Mouse (Mus musculus): ENCODE results near the gene Zfp871.

Zfp871 gene

DNA sequence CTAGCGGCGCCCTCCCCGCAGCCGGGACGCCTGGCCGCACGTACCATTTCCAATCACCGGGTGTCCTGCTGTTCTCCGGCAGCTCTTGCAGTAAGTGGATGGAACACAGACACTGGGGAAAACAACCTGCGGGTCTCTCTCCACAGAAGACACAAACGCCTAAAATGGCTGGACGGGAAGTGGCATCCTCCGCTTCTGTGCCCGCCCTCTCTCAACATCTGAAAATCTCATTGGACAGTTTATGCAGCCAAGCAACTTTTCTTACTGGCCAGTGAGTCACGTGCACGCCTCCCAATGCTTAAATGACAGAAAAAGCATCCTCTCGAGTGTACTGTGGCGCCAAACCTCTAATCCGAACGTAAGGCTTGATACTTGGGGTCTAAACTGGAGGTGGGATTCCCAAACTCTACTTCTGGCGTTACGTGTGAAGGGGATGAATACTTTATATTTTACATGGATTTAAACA lies at the start of gene Zfp871:
Gene Zfp871 (minus strand): TSS at position 194 of the 466 bp plus-strand sequence.
- DNase-seq (ENCODE audit: low spot score in 2 of 2), result peak; percentile 87 to 93

DNA sequence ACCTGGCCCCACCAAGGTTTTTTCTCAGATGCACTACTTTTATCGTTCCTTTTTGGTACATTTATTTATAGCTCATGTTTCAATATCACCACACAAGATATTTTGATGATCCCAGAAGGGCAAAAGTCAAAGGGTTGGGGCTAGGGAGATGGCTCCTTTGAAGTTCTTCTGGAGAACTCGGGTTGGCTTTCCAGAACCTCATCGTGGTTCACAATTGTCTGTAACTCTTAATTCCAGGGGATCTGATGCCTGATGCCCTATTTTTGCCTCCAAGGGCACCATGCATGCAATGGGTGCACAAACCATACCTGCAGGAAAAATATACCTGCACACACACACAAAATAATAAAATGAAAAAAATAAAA lies 42.3 kb upstream of the Zfp871 start:
- no peak for DNase-seq (ENCODE audit: low spot score in 2 of 2)

GRCm38 (mm10) chr17:32829540-32830417 lies 41.7 kb upstream of the Zfp871 start, which contains the start of gene Zfp799:
TSS of gene Zfp799 (minus strand) at chr17:32830261.
- peak; percentile 81 to 89 for DNase-seq (ENCODE audit: low spot score in 2 of 2)

GRCm38 (mm10) chr17:32816074-32816784 lies 28.1 kb upstream of the Zfp871 start:
- no peak for DNase-seq (ENCODE audit: low spot score in 2 of 2)

DNA sequence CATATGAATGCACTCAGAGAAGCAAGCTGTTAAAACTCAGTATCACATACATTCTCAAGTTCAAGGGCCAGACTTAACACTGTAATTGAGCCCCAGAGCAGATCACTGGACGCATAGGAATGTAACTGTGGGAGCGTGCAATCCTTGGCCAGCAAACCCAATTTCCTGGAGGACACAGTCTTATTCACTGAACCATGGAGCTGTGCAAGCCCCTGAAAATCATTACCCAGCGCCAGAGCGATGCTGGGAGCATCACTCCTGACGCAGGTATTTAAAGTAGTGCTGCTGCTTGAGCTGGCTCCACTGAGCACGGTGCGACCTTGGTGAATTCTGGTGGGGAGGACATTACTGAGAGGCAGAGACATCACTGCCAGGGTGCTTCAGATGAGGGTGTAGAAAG lies 26.0 kb upstream of the Zfp871 start:
- no peak for DNase-seq (ENCODE audit: low spot score in 2 of 2)

- DNase-seq (ENCODE audit: low spot score in 2 of 2), result no peak
Measured at GRCm38 (mm10) chr17:32810648-32811047, 22.6 kb upstream of the Zfp871 start.

GRCm38 (mm10) chr17:32809544-32810374 lies 21.7 kb upstream of the Zfp871 start, which contains the start of gene Zfp811:
TSS of gene Zfp811 (minus strand) at chr17:32809931.
- DNase-seq (ENCODE audit: low spot score in 2 of 2), result peak; percentile 57 to 66

DNA sequence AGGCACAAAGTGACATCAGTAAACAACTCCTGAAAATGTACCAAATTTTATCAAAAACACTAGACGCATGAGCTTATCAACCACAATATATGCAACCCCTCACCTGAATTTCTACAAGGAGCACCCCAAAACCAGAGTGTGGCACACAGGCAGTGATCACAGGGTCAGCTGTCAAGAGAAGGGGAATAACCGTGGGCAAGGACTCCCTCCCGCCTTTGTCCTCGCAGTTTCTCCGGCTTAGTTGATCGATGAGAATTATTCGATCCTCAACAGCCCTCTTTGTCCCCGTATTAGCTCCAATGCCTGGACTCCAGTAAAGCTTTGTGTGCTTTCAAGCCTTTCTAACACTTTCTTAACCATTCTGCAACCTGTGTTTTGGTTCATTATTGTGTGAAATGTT lies 20.8 kb upstream of the Zfp871 start:
- DNase-seq (ENCODE audit: low spot score in 2 of 2), result no peak

GRCm38 (mm10) chr17:32789244-32789643 lies 1.2 kb upstream of the Zfp871 start:
- no peak for DNase-seq (ENCODE audit: low spot score in 2 of 2)

DNA sequence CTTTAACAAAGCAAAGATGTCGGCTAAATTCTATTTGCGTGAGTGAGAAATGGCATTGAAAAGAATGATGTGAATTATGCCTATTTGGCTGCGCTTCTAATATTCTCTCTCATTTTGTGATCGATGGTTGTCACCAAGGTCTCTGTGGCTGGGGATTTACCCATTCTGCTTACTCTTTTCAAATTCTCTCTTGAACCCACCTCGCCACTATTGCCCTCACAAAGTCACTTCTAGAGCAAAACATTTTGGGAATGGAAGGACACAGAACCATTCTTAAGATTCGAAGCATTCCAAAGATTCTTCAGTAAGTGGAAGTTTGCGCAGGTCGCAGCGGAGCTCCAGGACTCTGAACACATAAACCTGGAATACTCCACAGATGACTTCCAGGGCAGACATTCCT lies 489 bp upstream of the Zfp871 start:
- no peak for DNase-seq (ENCODE audit: low spot score in 2 of 2)

- no peak for DNase-seq (ENCODE audit: low spot score in 2 of 2)
Measured at GRCm38 (mm10) chr17:32787436-32788093, 522 bp downstream of the Zfp871 start.

DNA sequence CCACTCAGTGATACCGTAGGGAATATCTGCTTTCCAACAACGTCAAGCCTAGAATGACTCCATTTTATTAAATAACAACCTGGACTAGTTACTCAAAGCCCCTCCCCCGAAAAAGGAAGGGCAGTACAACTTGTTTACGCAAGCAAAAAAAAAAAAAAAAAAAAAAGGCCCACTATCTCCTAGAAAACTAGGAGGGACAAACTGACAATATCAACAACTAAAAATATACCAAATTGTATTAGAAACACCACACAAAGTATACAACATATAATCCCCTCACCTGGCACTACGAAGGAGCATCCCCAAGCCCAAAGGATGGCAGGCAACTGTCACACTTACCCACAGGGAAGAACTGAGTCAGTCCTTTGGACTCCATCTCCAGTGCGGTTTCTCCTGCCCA lies 1.1 kb downstream of the Zfp871 start:
- DNase-seq (ENCODE audit: low spot score in 2 of 2), result no peak

- no peak for DNase-seq (ENCODE audit: low spot score in 2 of 2)
Measured at GRCm38 (mm10) chr17:32785656-32786055, 2.4 kb downstream of the Zfp871 start.

GRCm38 (mm10) chr17:32777564-32777963 lies 10.5 kb downstream of the Zfp871 start:
- DNase-seq (ENCODE audit: low spot score in 2 of 2), result no peak

DNA sequence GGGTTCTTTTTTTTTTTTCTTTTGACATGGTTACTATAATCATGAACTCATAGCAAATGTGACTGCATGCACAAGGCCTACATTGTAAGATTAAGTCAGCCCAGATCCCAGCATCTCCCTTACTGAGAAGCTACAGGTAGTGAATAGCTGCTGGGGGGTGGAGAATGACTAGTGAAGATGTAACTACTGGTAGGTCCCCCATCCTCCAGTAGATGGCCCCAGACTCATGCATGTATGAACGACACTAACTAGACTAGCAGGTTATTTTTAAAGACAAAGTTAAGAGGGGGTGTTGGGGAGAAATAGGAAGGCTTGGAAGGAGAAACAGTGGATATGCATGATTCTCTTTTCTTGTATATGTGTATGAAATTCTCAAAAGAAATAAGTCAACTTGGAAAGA lies 16.9 kb downstream of the Zfp871 start:
- DNase-seq (ENCODE audit: low spot score in 2 of 2), result no peak

GRCm38 (mm10) chr17:32766422-32766821 lies 21.7 kb downstream of the Zfp871 start:
- DNase-seq (ENCODE audit: low spot score in 2 of 2), result peak in 1 of 2 experiments; percentile 53

DNA sequence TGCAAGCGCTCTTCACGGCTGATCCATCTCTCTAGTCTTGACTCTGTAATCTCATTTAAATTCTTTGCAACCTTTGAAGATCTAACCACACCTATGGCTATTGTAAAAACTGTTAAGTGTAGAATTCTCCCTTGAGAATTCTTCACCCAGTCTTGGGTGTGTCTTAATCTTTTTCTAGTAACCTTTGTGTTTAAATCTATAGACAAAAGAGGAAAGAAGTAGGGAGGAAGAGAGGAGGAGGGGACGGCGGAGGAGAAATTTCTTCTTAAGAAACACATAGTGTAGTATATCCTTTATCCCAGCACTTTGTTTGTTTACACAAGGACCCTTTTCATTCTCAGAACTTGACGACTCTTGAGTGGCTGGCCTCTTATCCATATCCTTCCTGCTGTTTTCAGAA lies 30.8 kb downstream of the Zfp871 start:
- DNase-seq (ENCODE audit: low spot score in 2 of 2), result no peak

- DNase-seq (ENCODE audit: low spot score in 2 of 2), result no peak
Measured at GRCm38 (mm10) chr17:32753634-32754033, 34.5 kb downstream of the Zfp871 start.

- no peak for DNase-seq (ENCODE audit: low spot score in 2 of 2)
Measured at GRCm38 (mm10) chr17:32752813-32753360, 35.2 kb downstream of the Zfp871 start.

DNA sequence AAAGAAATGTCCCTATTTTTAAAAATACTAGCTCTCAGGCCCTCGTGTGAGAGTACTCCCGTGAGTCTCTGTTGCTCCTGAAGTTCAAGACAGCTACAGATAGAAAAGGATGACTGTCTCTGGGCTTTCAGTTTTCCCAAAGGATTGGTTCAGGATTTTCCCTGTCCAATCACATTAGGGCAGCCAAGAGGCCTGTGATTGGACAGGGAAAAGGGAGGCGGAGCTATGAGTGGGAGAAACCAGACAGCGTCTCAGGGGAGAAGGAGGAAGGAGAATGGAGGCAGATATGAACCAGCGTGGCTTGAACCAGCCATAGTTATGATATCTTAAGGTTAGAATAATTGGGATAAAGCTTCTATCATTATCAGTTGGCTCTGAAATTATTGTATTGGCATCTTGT lies 37.5 kb downstream of the Zfp871 start:
- no peak for DNase-seq (ENCODE audit: low spot score in 2 of 2)

- no peak for DNase-seq (ENCODE audit: low spot score in 2 of 2)
Measured at GRCm38 (mm10) chr17:32741057-32741456, 47.0 kb downstream of the Zfp871 start.
